Mouse (Mus musculus): ENCODE data around the gene Ect2l.

Gene Ect2l

GRCm38 (mm10) chr10:18210726-18211125 lies at the start of gene Ect2l:
Ect2l (minus strand) TSS chr10:18210890.
- DNase-seq (ENCODE audit: low read depth, low spot score): no peak

DNA sequence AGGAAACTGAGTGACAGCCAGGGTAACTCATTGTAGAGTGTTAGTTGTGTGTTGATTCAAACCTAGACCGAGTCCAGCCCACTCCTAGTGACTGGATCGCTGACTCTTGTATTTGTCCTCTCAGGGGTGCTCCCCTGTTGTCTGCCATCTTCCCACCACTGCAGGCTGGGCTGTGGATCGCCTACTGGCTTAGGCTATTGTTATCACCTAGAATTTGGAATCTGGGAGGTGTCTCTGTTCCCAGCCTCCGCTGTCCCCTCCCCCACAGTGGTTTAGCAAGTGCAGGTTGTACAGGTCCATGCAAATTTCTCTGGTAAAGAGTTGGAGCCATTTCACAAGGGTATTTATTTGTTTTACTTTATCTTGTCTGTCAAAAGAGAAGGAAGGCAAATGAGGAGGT lies 40.7 kb upstream of the Ect2l start:
- DNase-seq (ENCODE audit: low read depth, low spot score): no peak

- DNase-seq (ENCODE audit: low read depth, low spot score): no peak
These were observed 32.9 kb upstream of the Ect2l start for GRCm38 (mm10) chr10:18243614-18244013.

DNA sequence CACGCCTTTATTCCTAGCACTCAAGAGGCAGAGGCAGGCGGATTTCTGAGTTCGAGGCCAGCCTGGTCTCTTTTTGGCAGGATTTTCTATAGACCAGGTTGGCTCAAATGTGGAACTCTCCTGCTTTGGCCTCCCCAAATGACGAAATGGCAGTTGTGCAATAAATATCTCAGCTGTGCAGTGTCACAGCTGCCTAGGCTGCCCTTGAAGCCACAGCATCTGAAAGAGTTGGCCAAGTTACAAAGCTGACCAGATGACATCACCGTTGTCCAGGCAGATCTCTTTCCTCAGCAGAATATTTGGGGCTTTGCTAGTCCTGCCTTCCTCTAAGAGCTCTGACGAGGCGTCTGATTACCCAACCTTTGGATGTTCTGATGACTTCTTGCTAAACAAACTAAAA lies 26.5 kb upstream of the Ect2l start:
- no peak for DNase-seq (ENCODE audit: low read depth, low spot score)

- DNase-seq (ENCODE audit: low read depth, low spot score): no peak
These were observed 25.7 kb upstream of the Ect2l start for GRCm38 (mm10) chr10:18236328-18236927.

- DNase-seq (ENCODE audit: low read depth, low spot score): no peak
These were observed 24.7 kb upstream of the Ect2l start for GRCm38 (mm10) chr10:18235402-18235747.

- DNase-seq (ENCODE audit: low read depth, low spot score): peak; percentile 94
These were observed 24.1 kb upstream of the Ect2l start, which contains the start of gene Ccdc28a for GRCm38 (mm10) chr10:18234560-18235401. Ccdc28a (minus strand) TSS chr10:18234998.

DNA sequence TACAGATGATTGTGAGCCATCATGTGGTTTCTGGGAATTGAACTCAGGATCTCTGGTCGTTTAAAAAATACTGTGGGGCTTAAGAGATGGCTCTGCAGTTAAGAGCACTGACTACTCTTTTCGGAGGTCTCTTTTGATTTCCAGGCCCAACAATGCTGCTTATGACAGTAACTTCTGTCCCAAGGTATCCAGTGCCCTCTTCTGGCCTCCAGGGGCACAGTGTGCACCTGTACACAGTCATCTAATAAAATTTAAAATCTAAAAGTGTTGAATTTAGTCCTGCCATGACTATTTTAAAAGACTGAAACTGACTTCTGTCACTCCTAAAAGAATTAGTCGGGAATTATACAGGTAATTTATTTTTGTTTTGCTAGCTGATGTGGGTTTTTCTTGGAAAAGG lies 23.2 kb upstream of the Ect2l start:
- no peak for DNase-seq (ENCODE audit: low read depth, low spot score)

GRCm38 (mm10) chr10:18224386-18224785 lies 13.7 kb upstream of the Ect2l start:
- DNase-seq (ENCODE audit: low read depth, low spot score): no peak

- DNase-seq (ENCODE audit: low read depth, low spot score): no peak
These were observed 8.7 kb upstream of the Ect2l start for GRCm38 (mm10) chr10:18219351-18219750.

GRCm38 (mm10) chr10:18214124-18214523 lies 3.4 kb upstream of the Ect2l start:
- DNase-seq (ENCODE audit: low read depth, low spot score): no peak

DNA sequence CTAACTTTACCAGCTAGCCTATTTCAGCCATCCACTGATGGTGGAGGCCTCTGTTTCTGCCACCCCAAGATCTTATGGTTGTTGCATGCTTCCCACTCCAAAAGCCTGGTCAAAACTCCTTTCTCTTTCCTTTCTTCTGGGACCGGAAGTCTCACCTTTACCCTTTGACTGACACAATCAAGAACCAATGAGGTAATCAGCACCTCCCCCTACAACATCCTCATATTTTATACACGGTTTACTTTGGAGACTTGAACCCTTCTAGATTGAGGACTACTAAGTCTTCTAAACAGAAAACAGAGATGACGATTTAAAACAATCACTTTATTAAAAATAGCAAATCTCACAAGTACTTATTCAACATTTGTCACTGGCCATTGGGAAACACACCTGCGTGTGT lies 2.7 kb upstream of the Ect2l start:
- DNase-seq (ENCODE audit: low read depth, low spot score): no peak

DNA sequence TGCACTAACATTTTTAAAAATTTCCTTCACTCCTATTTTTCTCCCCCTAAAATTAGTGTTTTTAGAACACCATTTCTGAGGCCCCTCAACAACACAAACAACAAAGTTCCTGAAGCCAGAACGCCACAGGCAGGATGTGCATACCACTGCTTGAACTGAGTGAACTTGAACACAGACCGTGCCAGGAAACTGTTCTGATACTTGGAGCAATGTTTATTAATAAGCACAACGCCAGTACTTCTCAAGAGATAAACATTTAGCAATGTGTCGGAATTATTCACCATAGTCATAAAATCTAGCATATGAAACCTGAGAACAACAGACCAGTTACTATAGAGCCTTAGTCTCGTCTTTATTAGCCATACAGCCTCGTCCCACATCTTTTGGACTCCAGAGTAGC lies 571 bp downstream of the Ect2l start:
- DNase-seq (ENCODE audit: low read depth, low spot score): no peak

DNA sequence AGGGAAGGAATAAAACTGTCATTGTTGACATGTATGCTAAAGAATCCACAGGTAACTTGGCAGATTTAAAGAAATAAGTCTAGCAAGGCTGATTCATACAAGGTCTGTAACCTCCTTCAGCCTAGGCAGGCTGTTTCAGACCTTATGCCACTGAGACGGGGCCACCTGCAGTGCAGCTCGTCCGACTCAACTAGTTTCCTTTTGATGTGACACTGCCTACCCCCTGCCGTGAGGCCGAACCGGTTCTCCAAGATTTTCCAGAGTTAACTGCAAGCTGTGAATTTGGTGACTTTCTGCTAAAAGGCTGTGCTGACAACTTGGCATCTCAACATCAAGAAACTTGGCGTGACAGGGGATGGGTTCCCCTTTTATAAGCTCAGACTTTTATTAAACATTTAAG lies 6.6 kb downstream of the Ect2l start:
- peak; percentile 43 for DNase-seq (ENCODE audit: low read depth, low spot score)

- DNase-seq (ENCODE audit: low read depth, low spot score): no peak
These were observed 8.3 kb downstream of the Ect2l start for GRCm38 (mm10) chr10:18202401-18202800.

- no peak for DNase-seq (ENCODE audit: low read depth, low spot score)
These were observed 10.0 kb downstream of the Ect2l start for GRCm38 (mm10) chr10:18200656-18201055.

DNA sequence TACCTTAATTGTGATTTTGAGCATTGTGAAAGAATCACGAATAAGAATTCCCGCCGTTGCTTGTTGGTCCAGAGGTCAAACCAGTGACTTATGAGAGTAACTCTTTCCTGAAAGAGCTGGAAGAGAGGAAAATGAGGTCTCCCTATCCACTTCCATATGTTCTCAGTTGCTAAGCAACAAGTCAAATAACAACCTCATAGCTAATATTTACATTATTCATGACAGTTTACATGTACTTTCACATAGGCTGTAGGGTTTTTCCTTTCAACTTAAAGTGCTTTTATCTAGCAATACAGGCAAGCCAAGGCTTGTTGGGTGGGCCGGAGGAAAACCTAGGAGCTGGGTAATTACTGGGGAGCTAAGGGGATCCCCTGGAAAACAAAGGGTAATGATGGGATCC lies 10.8 kb downstream of the Ect2l start:
- no peak for DNase-seq (ENCODE audit: low read depth, low spot score)

GRCm38 (mm10) chr10:18198286-18199015 lies 12.2 kb downstream of the Ect2l start:
- no peak for DNase-seq (ENCODE audit: low read depth, low spot score)

DNA sequence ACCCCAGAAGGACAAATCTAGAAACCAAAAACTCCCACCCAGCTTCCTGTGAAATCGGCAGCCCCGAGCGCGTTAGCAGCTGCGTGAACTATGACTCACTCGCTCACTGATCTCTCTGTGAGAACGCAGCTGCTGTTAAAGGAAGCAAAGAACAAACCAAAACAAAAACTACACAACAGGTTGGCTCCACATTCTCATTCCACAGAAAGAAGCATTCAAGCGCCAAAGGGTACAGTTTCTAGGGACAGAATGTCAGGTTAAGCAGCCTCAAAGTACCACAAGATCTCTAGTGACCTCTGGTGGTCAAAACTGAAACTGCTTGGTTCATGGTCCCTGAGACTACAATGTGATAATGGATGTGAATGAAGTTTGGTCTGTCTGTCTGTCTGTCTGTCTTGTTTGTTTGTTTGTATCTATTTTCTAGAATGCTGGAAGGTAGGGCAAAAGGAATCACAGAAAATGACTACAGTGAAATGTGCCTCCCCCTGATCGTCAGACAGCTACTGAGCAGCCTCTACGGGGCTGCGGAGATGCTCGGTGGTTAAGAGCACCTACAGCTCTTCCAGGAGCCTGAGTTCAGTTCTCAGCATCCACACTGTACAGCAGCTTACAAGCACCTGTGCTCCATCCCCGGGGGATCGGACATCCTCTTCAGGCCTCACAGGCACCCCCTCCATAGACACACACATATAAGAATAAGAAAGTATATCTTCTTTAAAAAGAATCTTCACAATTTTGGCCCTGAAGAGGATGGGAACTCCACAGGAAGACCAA lies 13.3 kb downstream of the Ect2l start:
- DNase-seq (ENCODE audit: low read depth, low spot score): peak; percentile 86

DNA sequence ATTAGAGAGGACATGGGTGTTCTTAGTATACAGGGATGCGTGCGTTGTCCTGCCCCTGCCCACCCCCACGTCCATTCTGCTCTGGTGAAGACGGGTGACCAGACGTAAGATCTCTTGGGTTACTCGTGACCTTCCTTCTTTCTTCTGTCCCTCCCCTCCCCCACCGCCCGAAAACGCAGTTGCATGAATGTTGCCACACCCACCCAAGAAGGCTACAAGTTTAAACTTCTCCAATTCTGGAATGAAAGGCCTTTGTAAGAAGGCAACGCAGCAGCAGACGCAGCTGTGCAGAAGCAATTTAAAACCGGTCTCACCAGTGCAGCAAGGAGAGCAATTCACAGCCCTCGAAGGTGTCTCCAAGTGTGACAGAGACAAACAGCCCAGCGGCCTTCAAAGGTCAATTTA lies 16.0 kb downstream of the Ect2l start:
- peak; percentile 70 for DNase-seq (ENCODE audit: low read depth, low spot score)

- no peak for DNase-seq (ENCODE audit: low read depth, low spot score)
These were observed 16.5 kb downstream of the Ect2l start for GRCm38 (mm10) chr10:18194156-18194555.

GRCm38 (mm10) chr10:18193221-18193620 lies 17.5 kb downstream of the Ect2l start:
- DNase-seq (ENCODE audit: low read depth, low spot score): no peak

Measured in forelimb bud, embryonic 11.5 days (tissue).